Mouse (Mus musculus): Measurements from ENCODE around the gene Gm36210.

DNA sequence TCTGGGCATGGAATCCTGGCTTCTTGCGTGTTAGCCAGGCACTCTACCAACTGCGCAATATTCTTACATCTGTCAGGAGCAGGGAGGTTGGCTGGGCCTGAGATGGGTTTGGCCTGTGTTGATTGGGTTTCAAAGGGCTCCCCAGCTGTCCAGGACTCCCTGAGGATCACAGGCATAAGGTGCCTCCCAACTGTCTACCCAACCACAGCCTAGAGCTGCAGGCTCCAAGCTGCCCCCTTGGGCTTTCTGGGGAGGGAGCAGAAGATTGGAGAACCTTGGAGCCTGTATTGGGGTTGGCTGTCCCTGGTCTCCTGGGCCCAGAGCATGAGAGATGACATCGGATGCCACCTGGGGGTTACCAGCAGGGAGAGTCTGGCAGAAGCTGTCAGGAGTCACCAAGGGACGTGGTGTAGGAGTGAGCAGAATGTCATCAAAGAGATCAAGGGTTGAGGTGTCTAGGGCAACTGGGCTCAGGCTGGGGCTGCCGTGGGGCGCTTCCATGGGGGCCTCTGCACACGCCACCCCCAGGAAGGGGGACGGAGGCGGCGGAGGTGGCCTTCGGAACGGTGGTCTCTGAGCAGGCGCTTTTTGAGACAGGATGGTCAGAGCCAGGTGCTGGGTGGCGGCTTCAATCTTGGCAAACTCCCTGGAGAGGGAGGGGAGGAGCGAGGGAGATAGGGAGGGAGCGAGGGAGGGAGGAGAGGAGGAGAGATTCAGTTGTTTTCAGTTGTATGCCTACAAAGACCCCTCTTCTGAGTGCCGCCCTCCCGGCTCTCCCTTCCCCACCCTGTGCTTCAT, 7.3 kb downstream of the Gm36210 start:
- TF ChIP-seq CTCF (IDR thresholded peaks at IDR 0.05; ENCODE audit: control insufficient read depth, insufficient read depth, low read length) (no peak), POLR2A (IDR thresholded peaks at IDR 0.05; ENCODE audit: borderline replicate concordance, control insufficient read depth, low read depth, low read length) (no peak)

All from bone marrow, adult 2 months (tissue).